Mouse (Mus musculus): Measurements from ENCODE around the gene Bad.
"Not testable (repeated sequence)": the region's sequence is repeated elsewhere in the genome, so short reads cannot be mapped to it uniquely, and the experiment has no call there.

Bad gene

DNA sequence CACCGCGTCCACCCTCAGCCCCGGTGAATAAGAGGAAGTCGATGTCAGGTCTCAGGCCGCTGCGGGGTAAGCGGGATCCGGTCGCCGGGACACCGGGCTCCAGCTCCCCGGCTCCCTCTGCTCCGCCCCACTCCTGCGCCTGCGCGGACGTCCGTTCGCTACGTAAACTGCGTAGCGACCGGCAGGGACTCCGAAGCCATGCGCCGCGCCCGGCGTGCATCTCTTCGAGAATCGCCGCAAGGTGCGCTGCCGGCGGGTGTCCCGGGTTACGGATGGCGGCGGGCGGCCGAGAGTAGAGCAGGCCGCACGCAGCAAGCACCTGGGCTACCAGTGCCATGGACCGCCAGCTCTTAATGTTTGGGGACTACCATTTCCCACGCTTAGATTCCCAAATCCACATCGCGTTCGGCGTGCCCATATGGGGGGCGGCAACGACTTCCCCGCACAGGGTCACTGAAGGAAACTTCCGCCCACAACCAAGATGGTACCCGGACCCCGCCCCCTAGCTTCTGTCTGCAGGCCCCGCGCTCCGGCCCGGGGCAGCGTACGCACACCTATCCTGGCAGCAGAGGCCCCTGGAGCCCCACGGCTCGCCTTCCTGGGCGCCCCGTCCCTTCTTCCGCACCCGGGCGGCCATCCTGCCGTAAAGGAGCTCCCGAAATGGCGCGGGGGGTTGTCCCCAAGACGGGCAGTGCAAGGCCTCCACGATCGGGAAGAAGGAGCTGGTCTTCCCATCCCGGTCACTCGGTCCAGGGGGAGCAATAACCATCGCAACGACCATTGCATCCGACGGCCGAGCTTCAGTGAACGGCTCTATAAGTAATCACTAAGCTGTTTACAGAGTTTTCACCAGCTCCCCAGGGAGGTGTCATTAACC is at the start of gene Bad:
Gene Bad, plus strand, starts transcription at position 490 of the 877 bp plus-strand sequence.
- peak; percentile 98 for DNase-seq

DNA sequence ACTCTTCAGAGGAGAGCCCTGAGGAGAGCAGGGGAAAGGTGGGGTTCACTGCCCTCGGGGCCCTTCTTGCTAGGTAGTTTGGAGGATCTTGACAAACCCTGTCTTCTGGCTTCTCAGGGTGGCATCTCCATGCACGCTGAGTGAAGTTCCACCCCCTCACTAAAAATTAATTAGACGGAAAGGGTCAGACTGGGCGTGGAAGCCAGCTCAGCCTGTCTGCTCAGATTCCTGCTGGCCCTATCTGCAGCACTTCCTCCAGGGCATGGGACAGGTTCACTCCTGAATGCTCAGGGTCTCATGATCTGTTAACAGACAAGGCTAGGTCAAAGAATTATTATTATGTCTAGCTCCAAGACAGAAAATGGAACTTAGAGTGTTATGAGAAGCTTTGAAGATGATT is 49.1 kb upstream of the Bad start:
- no peak for DNase-seq

DNA sequence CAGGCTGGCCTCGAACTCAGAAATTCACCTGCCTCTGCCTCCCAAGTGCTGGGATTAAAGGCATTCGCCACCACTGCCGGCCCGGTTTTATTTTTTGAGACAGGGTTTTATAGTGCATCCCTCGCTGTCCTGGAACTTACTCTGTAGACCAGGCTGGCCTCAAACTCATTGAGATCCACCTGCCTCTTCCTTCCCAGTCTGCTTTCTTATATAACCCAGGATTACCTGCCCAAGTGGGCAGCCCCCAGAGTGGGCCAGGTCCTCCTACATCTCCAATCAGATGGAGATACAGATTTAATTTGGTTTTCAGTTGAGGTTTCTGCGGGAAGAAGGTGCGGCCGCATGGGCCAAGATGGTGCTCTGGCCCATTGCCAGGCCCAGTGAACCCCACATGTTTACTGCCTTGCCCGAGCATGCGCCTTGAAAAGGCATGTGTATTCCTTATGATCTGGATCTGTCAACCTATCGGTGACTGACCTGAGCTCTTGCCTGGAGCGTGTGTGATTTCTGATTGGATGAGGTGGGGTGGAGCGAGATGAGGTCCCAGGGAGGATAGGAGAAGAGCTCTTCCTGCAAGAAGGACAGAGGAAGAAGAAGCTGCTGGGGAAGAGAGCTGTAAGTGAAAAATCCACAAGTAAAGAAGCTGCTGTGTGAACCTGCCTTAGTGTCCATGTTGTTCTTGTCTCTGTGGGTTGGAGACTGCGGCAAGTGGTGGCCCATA is 47.8 kb upstream of the Bad start:
- DNase-seq = no peak

DNA sequence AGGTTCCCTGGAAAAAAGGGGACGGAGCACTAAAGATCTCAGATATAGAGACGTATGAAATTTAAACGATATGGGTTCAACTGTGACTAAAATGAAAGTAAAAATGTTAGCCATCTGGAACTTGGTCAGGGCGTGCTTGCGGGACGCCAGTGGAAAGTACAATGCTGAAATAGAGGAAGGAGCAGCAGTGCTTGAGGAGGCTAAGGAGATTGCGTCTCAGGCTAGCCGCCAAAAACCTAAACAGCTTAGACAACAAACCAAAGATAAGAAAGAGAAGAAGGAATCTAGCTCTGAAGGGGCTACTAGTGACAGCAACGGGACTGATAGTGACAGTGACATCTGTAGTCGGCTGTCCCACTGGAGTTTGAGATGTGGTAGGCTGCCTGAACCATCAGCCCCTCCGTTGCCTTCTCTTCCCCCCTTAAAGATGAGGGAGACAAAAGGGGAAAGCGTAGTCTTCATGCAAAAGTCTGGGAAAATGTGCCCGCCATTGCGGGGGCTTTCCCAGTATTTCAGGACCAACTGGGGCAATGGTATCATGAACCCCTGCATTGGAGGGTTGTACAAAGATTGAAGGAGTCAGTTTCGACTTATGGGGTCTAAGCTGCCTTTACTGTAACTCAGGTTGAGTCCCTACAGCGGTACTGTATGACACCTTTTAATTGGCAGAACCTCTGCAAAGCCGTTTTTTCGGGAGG is 45.9 kb upstream of the Bad start:
- DNase-seq = not testable (repeated sequence)

DNA sequence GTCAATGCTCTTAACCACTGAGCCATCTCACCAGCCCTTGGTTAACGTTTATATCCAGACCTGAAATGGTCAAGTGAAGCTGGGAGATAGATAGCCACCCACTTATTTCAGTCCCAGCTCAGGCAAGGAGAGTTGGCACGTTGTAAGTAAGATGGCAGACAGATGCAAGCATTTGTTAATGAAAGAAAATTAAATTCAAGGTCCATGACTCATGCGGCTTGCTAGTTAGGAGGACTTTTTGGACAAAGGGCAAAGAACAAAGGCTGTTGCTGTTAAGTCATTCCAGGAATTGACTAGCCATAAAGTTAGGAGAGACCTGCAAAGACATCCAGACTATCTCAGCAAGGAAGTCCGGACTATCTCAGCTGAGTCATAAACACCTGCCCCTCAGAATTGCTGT is 42.0 kb upstream of the Bad start:
- no peak for DNase-seq

DNA sequence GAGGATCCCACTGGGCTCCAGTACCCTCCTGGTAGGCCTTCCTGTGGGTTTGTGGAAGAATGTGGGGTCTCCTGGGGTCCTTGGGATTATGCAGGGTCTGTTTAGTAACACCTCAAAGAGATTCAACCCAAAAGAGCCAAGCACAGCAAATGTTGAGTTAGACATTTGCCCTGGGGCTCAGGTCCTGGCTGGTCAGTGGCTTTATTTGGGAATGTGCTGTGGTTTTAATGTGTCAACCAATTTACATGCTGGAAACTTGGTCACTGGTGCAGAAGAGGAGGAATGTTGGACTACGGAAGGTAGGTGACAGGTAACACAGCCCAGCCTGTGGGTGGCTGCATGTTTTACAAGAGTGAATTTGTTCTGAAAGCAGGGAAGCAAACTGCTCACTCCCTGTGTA is 38.6 kb upstream of the Bad start:
- no peak for DNase-seq

DNA sequence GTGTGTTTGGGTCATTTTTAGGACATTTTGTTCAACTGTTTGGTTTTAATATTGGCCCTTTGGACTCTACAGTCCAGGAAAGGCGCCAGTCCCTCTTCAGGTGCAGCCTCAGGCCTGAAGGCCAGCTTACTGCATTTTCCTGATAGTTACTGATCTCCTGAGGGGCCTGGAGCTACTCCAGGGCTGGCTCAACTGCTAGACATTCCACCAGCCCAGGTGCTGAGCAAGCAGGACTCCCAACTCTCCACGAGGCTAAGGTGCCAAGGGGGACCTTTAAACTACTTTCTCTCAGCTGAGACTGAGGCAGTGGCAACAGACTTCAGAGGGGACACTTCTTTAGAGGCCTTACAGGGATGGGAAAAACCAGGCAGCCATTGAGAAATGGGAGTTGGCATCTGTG is 36.8 kb upstream of the Bad start:
- DNase-seq = no peak

DNA sequence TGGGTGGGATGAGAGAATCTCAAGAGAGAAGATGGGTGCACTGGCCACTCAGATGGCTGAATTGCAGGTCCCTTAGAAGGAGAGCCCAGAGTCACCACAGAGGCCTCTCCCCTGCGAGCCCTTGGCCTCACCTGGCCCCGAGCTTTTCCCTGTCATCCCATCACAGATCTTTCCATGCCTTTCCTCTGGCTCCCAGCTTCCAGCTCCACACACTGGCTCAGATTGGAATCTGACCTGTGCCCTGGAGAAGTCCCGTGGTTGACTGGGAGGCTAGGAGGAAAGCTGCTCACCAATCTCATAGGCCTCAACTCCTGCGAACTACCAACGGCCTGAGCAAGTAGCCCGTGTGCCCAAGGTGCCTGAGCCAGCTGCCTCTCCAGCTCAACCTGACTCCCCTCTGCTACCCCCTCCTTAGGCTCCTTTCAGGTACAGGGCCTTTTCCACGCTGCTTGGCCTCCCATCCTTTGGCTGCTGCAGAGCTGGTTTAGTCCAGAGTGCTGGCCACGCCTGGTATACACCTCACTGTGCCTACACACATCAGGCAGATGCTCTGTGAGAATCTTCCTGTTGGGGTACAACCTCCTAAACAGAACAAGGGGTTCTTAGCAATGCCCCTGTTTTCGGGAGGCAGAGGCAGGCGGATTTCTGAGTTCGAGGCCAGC is 36.0 kb upstream of the Bad start:
- DNase-seq = no peak

DNA sequence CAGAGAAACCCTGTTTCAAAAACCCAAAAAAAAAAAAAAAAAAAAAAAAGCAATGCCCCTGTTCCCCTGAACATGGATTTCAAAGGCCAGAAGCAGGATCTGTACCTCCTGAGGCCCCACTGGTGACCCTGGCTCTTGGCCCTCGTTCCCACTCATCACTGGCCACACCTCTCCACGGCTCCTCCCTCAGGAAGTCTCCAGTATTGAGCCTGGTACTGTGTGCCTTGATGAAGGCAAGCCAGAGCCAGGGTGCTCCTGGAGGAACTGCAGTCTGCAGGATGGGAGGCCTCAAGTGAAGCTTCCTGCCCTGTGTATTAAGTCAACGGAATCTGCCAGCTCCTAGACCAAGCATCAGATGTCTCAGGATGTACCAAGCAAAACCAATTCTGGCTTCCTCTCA is 35.5 kb upstream of the Bad start:
- DNase-seq = no peak

DNA sequence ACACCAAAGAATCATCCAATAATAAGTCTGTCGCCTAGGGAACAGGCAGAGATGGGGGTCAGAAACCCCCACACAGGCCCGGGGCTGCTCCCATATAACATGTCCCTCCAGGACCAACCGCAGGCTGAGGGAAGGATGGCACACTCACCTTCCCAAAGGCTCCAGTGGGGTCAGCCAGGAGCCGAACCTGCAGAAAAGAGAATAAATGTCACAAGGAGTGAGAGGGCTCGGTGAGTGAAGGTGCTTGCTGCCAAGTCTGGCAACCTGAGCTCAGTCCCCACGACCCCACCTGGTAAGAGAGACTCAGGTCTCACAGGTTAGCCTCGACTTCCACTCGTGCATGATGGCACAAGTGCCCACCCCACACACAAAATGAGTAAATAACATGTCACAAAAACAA is 34.6 kb upstream of the Bad start:
- no peak for DNase-seq

DNA sequence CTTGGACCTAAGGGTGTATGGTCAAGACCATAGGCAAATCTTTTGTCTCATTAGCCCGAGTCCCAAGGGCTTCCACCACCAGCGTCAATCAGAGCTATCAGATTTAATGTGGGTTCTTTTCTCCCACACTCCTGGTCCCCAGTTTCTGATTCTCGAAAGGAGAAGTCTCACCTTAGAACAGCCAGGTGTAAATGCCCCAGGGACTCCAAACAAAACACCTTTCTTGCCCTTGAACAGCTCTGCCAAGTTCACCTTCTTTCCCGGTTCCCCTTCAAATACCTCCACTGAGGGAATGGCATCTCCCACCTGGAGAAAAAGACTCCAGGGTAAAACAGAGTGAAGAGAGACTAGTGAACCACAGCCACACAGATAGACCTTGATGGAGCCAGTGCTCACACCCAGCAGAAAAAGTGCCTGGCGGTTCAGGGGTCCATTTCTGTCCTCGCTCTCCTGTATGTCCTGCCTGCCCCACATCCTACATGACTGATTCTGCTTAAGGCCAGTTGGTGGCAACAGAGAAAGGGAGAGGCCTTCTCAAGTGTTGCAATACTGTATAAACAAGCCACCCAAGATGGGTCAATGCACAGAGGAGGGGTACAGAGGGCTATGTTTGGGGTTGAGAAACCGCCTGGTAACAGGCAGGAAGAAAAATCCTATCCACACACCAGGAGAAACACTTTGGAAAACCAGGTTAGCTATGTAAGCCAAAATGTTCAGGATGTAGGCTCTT is 33.7 kb upstream of the Bad start:
- DNase-seq = no peak

DNA sequence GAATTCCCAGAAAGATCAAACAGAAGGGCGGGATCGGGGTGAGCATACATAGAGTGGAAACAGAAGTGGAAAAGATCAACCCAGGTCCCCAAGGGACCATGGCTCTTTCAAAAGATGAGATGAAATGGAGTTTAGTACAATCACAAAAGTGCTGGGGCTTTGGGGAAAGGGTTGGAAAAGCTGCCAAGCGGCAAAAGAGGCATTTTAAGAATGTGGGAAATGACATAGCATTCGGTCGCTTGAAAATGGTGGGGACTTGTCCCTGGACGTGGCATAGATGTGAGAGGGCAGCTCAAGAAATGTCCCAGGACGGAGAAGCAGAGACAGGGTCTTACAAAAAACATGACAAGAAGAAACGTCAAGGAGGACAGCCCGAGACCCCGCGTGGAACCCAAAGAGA is 32.6 kb upstream of the Bad start:
- no peak for DNase-seq

DNA sequence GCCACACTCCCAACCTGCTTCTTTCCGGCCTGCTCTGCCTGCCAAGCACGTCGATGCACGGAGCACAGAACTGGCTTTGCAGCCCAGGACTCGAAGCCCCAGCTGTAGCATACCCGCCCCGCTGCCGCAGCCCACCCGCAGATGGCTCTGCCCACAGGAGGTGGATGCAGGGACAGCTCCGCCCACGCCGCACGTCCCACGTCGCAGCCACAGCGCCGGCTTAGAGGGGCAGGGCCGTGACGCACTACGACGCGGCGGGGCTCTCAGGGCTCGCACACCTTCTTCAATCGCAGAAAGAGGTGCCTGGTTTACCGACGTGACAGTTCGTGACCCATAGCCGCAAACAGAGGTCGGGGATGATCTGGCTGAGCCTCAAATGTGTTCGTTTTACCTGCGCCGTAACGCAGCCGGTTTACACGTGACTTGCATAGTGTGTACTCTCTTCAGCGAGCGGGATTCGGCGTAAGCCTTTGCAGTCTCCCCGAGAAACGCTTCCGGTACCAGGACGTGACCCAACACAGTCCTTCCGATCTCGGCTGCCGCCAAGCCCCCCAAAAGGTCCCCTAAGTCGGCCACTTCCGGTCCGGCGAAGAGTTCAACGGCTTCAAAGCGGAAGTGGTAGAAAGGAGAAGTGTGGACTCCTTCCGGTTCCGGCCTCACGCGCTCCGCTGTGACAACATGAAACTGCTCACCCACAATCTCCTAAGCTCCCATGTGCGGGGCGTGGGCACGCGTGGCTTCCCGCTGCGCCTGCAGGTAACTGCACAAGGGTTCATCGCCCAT is 32.0 kb upstream of the Bad start, which contains the start of the genes Trmt112 and Prdx5:
Gene Trmt112, plus strand, starts transcription at position 192 of the 783 bp plus-strand sequence.
Gene Prdx5, minus strand, starts transcription at position 600 of the 783 bp plus-strand sequence.
- DNase-seq = peak; percentile 89

DNA sequence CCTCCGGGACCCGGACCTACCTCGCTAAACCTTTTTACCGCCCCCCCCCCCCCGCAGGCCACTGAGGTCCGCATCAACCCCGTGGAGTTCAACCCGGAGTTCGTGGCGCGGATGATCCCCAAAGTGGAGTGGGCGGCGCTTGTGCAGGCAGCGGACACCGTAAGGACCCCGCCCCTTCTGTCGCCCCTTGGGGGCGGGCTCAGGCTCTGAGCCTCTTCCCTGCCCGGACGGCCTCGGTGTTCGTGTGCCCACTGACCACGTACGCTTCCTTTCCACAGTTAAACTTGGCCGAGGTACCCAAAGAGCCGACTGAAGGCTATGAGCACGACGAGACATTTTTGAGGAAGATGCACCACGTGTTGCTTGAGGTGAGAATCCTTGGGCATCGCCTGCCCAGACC is 31.4 kb upstream of the Bad start:
- DNase-seq = not testable (repeated sequence)

DNA sequence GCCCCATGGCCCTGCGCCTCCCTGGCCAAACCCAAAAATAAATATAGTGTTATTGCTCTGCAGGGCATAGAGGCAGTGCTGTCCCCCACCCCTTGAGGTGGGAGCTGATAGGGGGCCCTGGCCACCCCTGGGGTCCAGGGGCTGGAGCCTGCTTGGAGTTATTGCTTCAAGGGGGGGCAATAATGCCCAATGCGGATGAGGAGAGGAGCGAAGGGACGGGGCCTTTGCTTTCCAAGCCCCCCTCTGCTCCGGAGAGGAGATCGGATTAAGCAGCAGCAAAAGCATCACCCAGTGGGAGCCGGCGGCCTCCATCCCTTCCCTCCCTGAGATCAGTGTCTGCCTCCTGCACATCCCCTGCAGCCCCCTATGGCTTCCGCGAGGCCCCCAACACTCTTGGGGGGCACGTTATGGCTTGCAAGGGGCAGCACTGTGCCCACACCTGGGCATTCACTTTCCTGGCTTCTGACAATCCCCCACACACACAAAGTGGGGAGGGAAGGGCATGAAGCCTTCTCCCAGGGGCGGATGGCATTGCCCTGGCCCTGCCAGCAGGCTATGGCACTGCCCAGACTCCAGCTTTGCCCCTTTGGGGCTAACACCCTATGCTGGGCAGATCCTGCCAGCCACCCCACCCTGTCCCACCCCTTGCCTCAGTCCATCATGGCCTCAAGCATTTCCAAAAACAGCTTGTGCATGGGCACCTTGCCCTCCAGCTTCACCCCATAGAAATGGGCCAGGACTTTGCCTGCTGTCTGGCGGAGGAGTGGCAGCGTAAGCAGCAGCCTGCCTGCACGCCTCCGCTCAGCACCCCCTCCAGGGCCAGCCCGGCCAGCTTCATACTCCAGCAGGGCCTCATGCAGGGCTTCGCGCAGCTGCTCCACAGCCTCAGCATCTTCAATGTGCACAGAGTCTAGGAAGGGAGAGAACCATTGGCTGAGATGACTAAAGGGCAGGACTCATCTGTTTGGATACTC is 30.3 kb upstream of the Bad start:
- no peak for DNase-seq

DNA sequence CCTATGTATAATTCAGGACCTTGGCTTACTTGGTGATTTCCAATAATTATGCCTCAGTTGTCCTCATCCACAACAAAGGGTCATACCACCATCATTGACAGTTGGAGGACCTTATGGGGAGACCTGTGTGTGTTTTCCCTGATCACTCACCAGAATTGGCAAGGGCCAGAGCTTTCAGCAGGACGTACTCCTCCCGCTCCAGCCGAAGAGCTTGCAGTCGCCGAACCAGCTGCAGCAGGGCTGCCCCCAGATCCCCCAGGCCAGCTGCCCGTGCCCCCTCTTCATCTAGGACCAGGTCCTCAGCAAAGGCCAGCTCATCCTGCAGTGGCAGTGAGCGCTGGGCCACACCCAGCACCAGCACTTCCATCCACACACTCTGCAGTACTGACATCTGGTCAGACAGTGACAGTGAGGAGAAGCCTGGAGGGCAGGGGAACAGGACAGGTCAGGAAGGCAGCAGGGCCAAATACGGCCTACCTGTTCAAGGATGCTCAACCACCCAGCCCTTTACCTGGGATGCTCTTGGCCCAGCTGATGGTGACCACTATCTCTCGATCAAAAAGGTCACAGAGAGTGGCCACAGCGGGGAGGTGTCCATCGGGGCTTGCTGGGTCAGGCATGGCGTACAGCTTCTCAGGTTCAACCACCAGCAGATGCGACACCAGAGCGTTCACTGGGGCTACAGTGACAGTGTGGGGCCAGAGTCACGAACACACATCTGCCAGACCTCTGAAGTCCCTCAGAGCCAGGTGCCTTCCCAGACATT is 29.3 kb upstream of the Bad start:
- DNase-seq = no peak

DNA sequence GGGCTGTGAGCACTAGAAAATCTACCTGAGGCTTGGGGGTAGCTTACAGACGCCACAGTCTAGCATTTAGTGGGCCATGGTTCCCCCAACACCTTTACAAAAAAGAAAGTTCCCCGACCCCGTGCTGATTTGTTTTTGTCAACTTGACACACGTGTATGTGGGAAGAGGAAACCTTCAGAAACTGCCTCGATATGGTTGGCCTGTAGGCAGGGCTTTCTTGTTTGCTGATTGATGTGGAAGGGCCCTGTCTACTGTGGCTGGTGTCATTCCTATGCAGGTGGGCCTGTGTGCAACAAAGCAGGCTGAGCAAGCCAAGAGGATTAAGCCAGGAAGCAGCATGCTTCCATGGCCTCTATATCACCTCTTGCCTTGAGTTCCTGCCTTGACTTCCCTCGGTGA is 28.6 kb upstream of the Bad start:
- no peak for DNase-seq

DNA sequence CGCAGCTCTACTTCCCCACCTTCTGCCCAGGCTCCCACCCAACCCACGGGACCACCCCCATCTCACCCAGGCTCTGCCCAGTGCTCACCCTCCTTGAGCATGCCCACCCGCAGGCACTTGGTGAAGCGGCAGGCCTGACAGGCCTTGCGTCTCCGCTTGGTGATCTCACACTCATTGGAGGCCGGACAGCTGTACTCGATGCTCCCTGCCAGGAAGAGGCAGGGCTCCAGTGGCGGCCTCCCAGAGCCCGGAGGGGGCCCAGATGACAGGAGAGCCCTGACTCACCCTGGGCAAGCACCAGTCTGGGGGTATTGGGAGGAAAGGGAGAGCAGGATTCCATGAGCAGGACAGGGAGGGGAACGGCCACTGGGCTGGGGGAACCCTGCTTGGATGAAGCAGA is 27.7 kb upstream of the Bad start:
- DNase-seq = no peak

DNA sequence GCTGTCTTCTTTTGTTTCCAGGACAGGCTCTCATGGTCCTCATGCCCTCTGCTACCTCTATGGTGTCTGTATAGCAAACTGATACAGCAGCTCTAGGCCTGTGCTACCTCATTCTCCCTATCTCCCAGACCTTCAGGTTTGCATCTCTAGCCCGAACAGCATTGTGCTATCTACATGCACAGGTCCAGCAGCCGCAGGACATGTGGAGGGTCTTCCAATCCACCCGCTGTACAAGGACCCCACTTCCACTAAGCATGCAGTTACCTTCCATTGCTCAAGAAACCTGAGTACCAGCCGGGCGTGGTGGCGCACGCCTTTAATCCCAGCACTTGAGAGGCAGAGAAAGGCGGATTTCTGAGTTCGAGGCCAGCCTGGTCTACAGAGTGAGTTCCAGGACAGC is 27.1 kb upstream of the Bad start:
- no peak for DNase-seq

Data from right cerebral cortex, postnatal 4 days (tissue).